Mouse (Mus musculus) midbrain, postnatal 0 days (tissue): ENCODE results near the gene Zdhhc17. TPM values are rescaled to one million over a fixed set of nuclear protein-coding genes. Genes with fewer than 3 reads are reported as not detected.

Source experiments
- ATAC-seq: fragments of 200-750 bp; cut with Nextera tagmentation; 2 replicates; pipeline ENCODE4 v1.8.0; 2017; ENCODE audit warnings: moderate number of reproducible peaks, mild to moderate bottlenecking, moderate TSS enrichment, moderate library complexity; ENCODE audit not compliant: low FRiP score
- DNase-seq: peaks from one replicate; pipeline ENCODE4 v3.0.0-alpha.2; 2015; ENCODE audit warnings: low spot score
- H3K27ac ChIP-seq: fragments of 300-500 bp; sonication (generic); 2 replicates; pipeline ENCODE4 v1.5.1; 2014; ENCODE audit warnings: low read depth, mild to moderate bottlenecking, low read length, mixed read lengths
- H3K27me3 ChIP-seq: fragments of 300-500 bp; sonication (generic); 2 replicates; pipeline ENCODE4 v1.6.1; 2014; ENCODE audit warnings: low read length, control low read depth, mixed read lengths; ENCODE audit not compliant: insufficient read depth
- H3K36me3 ChIP-seq: fragments of 300-500 bp; sonication (generic); 2 replicates; pipeline ENCODE4 v1.6.1; 2014; ENCODE audit warnings: low read length, control low read depth, mixed read lengths; ENCODE audit not compliant: insufficient read depth
- H3K4me1 ChIP-seq: fragments of 300-500 bp; sonication (generic); 2 replicates; pipeline ENCODE4 v1.6.1; 2014; ENCODE audit warnings: mild to moderate bottlenecking, control low read depth, antibody characterized with exemption, low read length, mixed read lengths; ENCODE audit not compliant: insufficient read depth
- H3K4me2 ChIP-seq: fragments of 300-500 bp; sonication (generic); 2 replicates; pipeline ENCODE4 v1.6.1; 2014; ENCODE audit warnings: low read depth, mild to moderate bottlenecking, low read length, mixed read lengths; ENCODE audit not compliant: poor library complexity, severe bottlenecking
- H3K4me3 ChIP-seq: fragments of 300-500 bp; sonication (generic); 2 replicates; pipeline ENCODE4 v1.5.1; 2014; ENCODE audit warnings: low read depth, mild to moderate bottlenecking, low read length, moderate library complexity
- H3K9ac ChIP-seq: fragments of 300-500 bp; sonication (generic); replicated peaks from 2 replicates; pipeline ENCODE4 v1.6.1; 2014; ENCODE audit warnings: mild to moderate bottlenecking, low read length, moderate library complexity, mixed read lengths; ENCODE audit not compliant: poor library complexity, severe bottlenecking
- H3K9me3 ChIP-seq: fragments of 300-500 bp; sonication (generic); 2 replicates; pipeline ENCODE4 v1.6.1; 2016; ENCODE audit warnings: low read length, control low read depth
- CTCF ChIP-seq: IDR thresholded peaks from 2 replicates; pipeline ENCODE4 v1.5.1; 2016; ENCODE audit warnings: antibody characterized with exemption, mild to moderate bottlenecking
- WGBS: fragments of 180-500 bp; shearing (Covaris S2); extraction: QIAGEN DNeasy Blood & Tissue Kit; methylation state at CpG from one replicate; pipeline ENCODE4 v1.1.7; 2014; 5-methylcytosine and 5-hydroxymethylcytosine counted together
- polyA plus RNA-seq: library from polyadenylated mRNA; unstranded; fragments of >200 nt; fragmentation: Nextera tagmentation; extraction: Ambion mirVana; gene quantifications from 2 replicates; pipeline ENCODE4 v1.2.1, GENCODE M21; 2015
- total RNA-seq: library from RNA; depleted of rRNA; stranded (reverse); fragments of >200 nt; gene quantifications from 2 replicates; pipeline ENCODE4 v1.2.3, GENCODE M21; 2014

Gene Zdhhc17
- total and polyA plus RNA-seq, 2 experiments from 2014 or later = 44.8 to 60.9 TPM

- Histone ChIP-seq H3K4me3 (no peak overlapping the region), H3K4me2 (no peak overlapping the region), H3K9ac (no peak overlapping the region), H3K9me3 (no peaks in the 10 kb centered on the region), H3K27ac (no peak overlapping the region), H3K36me3 (no peaks in the 10 kb centered on the region), H3K27me3 (no peaks in the 10 kb centered on the region), H3K4me1 (no peaks in the 10 kb centered on the region)
- 59% methylated on average over 4 of the region's 4 CpGs for WGBS
- no peak for DNase-seq
- no peak for TF ChIP-seq CTCF
- no peak for ATAC-seq
Observed at GRCm38 (mm10) chr10:111024746-111025145, 14.8 kb upstream of the Zdhhc17 start.

GRCm38 (mm10) chr10:111014476-111014875, 4.5 kb upstream of the Zdhhc17 start:
- 88% methylated on average over 17 of the region's 17 CpGs for WGBS
- Histone ChIP-seq H3K4me1 (no peaks in the 10 kb centered on the region), H3K27me3 (no peaks in the 10 kb centered on the region), H3K4me3 (no peak overlapping the region), H3K4me2 (no peak overlapping the region), H3K27ac (no peak overlapping the region), H3K9ac (no peak overlapping the region), H3K36me3 (no peaks in the 10 kb centered on the region), H3K9me3 (no peaks in the 10 kb centered on the region)
- no peak for ATAC-seq
- DNase-seq = no peak
- TF ChIP-seq CTCF = no peak

- ATAC-seq (no peak), DNase-seq (no peak)
- Histone ChIP-seq H3K36me3 (no peaks in the 10 kb centered on the region), H3K4me3 (no peak overlapping the region), H3K27me3 (no peaks in the 10 kb centered on the region), H3K4me1 (0 out of 2 replicates have a peak, but pooled peaks cover under 1% of the 10 kb centered on the region), H3K9me3 (no peaks in the 10 kb centered on the region), H3K27ac (no peak overlapping the region), H3K4me2 (no peak overlapping the region), H3K9ac (no peak overlapping the region)
- no peak for TF ChIP-seq CTCF
- WGBS = 91% methylated on average over 3 of the region's 3 CpGs
Observed at GRCm38 (mm10) chr10:111013265-111013664, 3.3 kb upstream of the Zdhhc17 start.

- DNase-seq = peak; percentile 41
- ATAC-seq = no peak
- TF ChIP-seq CTCF = no peak
- Histone ChIP-seq H3K9ac (no peak overlapping the region), H3K27me3 (no peaks in the 10 kb centered on the region), H3K4me3 (no peak overlapping the region), H3K9me3 (no peaks in the 10 kb centered on the region), H3K4me1 (0 out of 2 replicates have a peak, but pooled peaks cover 7% of the 10 kb centered on the region), H3K27ac (no peak overlapping the region), H3K4me2 (no peak overlapping the region), H3K36me3 (no peaks in the 10 kb centered on the region)
- 49% methylated on average over 5 of the region's 5 CpGs for WGBS
Observed at GRCm38 (mm10) chr10:111012496-111013038, 2.6 kb upstream of the Zdhhc17 start.

GRCm38 (mm10) chr10:111011226-111011765, 1.4 kb upstream of the Zdhhc17 start:
- peak overlapping the region; percentile 92 for H3K4me3 ChIP-seq
- no peak for ATAC-seq

GRCm38 (mm10) chr10:111010480-111011225, 713 bp upstream of the Zdhhc17 start:
- Histone ChIP-seq H3K4me2 (peak overlapping the region; percentile 68), H3K9me3 (no peaks in the 10 kb centered on the region), H3K27ac (peak overlapping the region; percentile 91), H3K4me1 (0 out of 2 replicates have a peak, but pooled peaks cover 7% of the 10 kb centered on the region), H3K4me3 (peak overlapping the region; percentile 92), H3K36me3 (no peaks in the 10 kb centered on the region), H3K27me3 (no peaks in the 10 kb centered on the region), H3K9ac (peak overlapping the region; percentile 99)
- TF ChIP-seq CTCF = no peak
- peak; percentile 38; the same call in 1 of the 2 replicates for ATAC-seq
- peak; percentile 74 for DNase-seq
- under 1% methylated on average over 19 of the region's 19 CpGs for WGBS

More at GRCm38 (mm10) chr10:111011226-111011765, 1.4 kb upstream of the Zdhhc17 start:
- no peak for TF ChIP-seq CTCF
- H3K36me3 ChIP-seq = no peaks in the 10 kb centered on the region
- no peaks in the 10 kb centered on the region for H3K27me3 ChIP-seq
- WGBS = under 1% methylated on average over 14 of the region's 14 CpGs
- no peaks in the 10 kb centered on the region for H3K9me3 ChIP-seq
- peak overlapping the region; percentile 99 for H3K9ac ChIP-seq
- 0 out of 2 replicates have a peak, but pooled peaks cover 7% of the 10 kb centered on the region for H3K4me1 ChIP-seq
- DNase-seq = no peak
- H3K27ac ChIP-seq = peak overlapping the region; percentile 91
- H3K4me2 ChIP-seq = peak overlapping the region; percentile 68
